Mouse (Mus musculus) ES-Bruce4 (cell line): ENCODE data around the gene Mrpl52.

Experiments used
- CTCF ChIP-seq: IDR thresholded peaks from one replicate; pipeline ENCODE4 v1.8.1; 2011; ENCODE audit warnings: low read depth, low read length
- EP300 ChIP-seq: IDR thresholded peaks from 2 replicates; pipeline ENCODE4 v1.6.1; 2011; ENCODE audit warnings: low read depth, low read length; ENCODE audit not compliant: insufficient read depth
- POLR2A ChIP-seq: IDR thresholded peaks from one replicate; pipeline ENCODE4 v1.8.1; 2011; ENCODE audit warnings: low read length; ENCODE audit not compliant: insufficient read depth

GRCm38 (mm10) chr14:54427696-54428095 lies 987 bp downstream of the Mrpl52 start:
- TF ChIP-seq CTCF (no peak), POLR2A (no peak), EP300 (no peak)
